Mouse (Mus musculus): Measurements from ENCODE around the gene Atg16l2. TPM values are rescaled to one million over a fixed set of nuclear protein-coding genes. Genes with fewer than 3 reads are reported as not detected.

Atg16l2 gene
- polyA plus RNA-seq, 1 experiment from 2014 or later = 20.0 TPM

DNA sequence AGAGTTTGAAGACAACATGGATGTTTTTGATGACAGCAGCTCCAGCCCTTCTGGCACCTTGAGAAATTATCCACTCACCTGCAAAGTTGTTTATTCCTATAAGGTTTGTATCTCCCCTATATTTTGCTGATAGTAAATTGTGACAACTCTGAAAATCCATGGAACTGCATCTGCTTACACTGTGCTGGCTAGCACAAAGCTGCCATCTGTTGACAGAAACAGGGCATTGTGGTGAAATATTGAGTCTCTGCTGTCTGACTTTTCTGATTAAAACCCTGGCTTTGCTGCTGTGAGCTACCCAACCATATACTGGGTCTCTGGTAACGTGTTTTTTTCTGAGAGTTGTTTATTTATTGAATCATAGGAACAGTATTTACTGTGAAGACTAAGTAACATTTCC is 30.4 kb downstream of the Atg16l2 start:
- H3K27me3 ChIP-seq (ENCODE audit: control insufficient read depth, insufficient read depth, low read length) = no peaks in the 10 kb centered on the region
- WGBS = 80% methylated on average over 1 of the region's 1 CpGs

DNA sequence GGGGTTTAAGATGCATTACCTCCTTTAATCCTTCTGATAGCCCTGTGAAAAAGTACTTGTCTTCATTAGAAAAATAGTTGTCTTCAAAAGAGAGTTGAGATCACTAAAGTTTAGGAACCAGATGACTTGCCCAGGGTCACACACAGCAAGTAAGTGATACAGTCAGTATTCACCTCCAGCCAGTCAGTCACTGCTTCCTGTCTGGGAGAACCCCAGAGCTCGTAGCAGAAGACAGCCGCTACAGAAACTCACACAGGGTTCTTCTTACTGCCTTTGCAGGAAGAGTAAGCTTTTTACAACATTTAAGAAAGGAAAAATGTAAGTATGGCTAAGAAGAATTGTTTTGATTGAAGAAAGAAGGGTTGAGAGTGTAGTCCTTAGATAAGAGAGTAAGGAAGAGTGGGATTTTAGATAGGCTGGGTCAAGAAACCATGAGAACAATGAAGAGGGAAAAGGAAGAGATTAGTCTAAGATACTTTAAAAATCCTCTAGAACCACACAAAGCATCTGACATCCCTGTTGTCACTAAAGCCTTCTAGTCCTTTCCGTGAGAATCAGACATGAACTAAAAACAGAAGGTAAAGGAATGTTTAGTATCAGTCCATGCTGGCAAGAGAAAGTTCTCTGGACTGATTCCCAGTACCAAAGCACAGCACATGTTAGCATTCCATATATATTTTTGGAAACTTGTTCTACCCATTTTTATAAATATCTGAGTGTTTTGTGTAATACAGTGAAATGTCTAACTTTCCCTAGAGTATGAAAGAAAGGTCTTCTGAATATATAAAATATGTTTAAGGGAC is 34.4 kb downstream of the Atg16l2 start:
- no peak overlapping the region for H3K4me3 ChIP-seq (replicated peaks; ENCODE audit: low read length)
- H3K9me3 ChIP-seq (replicated peaks; ENCODE audit: control insufficient read depth, low read length) = no peaks in the 10 kb centered on the region
- H3K36me3 ChIP-seq (ENCODE audit: control insufficient read depth, insufficient read depth, low read length) = no peaks in the 10 kb centered on the region
- H3K9ac ChIP-seq (ENCODE audit: low read length) = no peak overlapping the region
- no peak overlapping the region for H3K4me2 ChIP-seq (ENCODE audit: low read depth, low read length)
- WGBS = 54% methylated on average over 3 of the region's 3 CpGs
- no peak for ATAC-seq (ENCODE audit: insufficient read depth, low FRiP score)
- no peaks in the 10 kb centered on the region for H3K27me3 ChIP-seq (ENCODE audit: control insufficient read depth, insufficient read depth, low read length)
- H3K4me1 ChIP-seq (ENCODE audit: control insufficient read depth, insufficient read depth, low read length) = no peaks in the 10 kb centered on the region
- H3K27ac ChIP-seq (ENCODE audit: low read length) = peak overlapping the region; percentile 75

More for the DNA sequence above, 30.4 kb downstream of the Atg16l2 start:
- Histone ChIP-seq H3K4me1 (ENCODE audit: control insufficient read depth, insufficient read depth, low read length) (no peaks in the 10 kb centered on the region), H3K27ac (ENCODE audit: low read length) (no peak overlapping the region), H3K9me3 (replicated peaks; ENCODE audit: control insufficient read depth, low read length) (no peaks in the 10 kb centered on the region), H3K9ac (ENCODE audit: low read length) (no peak overlapping the region), H3K4me2 (ENCODE audit: low read depth, low read length) (no peak overlapping the region), H3K4me3 (replicated peaks; ENCODE audit: low read length) (no peak overlapping the region), H3K36me3 (ENCODE audit: control insufficient read depth, insufficient read depth, low read length) (no peaks in the 10 kb centered on the region)
- no peak for ATAC-seq (ENCODE audit: insufficient read depth, low FRiP score)

GRCm38 (mm10) chr7:101263511-101263910 is 38.5 kb downstream of the Atg16l2 start:
- Histone ChIP-seq H3K36me3 (ENCODE audit: control insufficient read depth, insufficient read depth, low read length) (peaks cover 5% of the 10 kb centered on the region), H3K4me3 (replicated peaks; ENCODE audit: low read length) (no peak overlapping the region), H3K4me1 (ENCODE audit: control insufficient read depth, insufficient read depth, low read length) (no peaks in the 10 kb centered on the region), H3K4me2 (ENCODE audit: low read depth, low read length) (no peak overlapping the region), H3K9me3 (replicated peaks; ENCODE audit: control insufficient read depth, low read length) (no peaks in the 10 kb centered on the region), H3K27me3 (ENCODE audit: control insufficient read depth, insufficient read depth, low read length) (no peaks in the 10 kb centered on the region), H3K27ac (ENCODE audit: low read length) (no peak overlapping the region), H3K9ac (ENCODE audit: low read length) (no peak overlapping the region)
- no peak for ATAC-seq (ENCODE audit: insufficient read depth, low FRiP score)

GRCm38 (mm10) chr7:101261941-101262546 is 40.0 kb downstream of the Atg16l2 start:
- Histone ChIP-seq H3K9ac (ENCODE audit: low read length) (no peak overlapping the region), H3K27ac (ENCODE audit: low read length) (no peak overlapping the region), H3K4me3 (replicated peaks; ENCODE audit: low read length) (no peak overlapping the region), H3K27me3 (ENCODE audit: control insufficient read depth, insufficient read depth, low read length) (no peaks in the 10 kb centered on the region), H3K36me3 (ENCODE audit: control insufficient read depth, insufficient read depth, low read length) (peaks cover 5% of the 10 kb centered on the region), H3K9me3 (replicated peaks; ENCODE audit: control insufficient read depth, low read length) (no peaks in the 10 kb centered on the region), H3K4me2 (ENCODE audit: low read depth, low read length) (no peak overlapping the region), H3K4me1 (ENCODE audit: control insufficient read depth, insufficient read depth, low read length) (no peaks in the 10 kb centered on the region)
- ATAC-seq (ENCODE audit: insufficient read depth, low FRiP score) = peak; percentile 29; the same call in 1 of the 2 replicates
- WGBS = 75% methylated on average over 4 of the region's 4 CpGs

DNA sequence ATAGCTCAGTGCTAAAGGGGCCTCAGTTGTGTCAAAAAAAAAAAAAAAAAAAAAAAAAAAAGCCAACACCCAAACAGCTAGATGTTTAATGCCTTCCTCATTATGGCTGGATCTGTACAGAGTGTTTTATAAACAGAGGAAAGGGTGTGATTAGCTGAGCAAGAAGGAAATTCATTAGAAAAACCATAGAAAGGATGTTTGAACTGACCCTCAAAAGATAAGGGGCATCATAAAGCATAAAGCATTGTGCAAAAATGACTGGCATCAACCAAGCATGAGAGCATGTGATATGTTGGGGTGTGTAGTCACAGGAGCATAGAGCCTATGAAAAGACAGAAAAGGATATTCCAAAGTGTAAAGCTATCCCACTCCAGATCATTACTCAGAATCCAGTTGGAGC is 43.6 kb downstream of the Atg16l2 start:
- Histone ChIP-seq H3K27ac (ENCODE audit: low read length) (no peak overlapping the region), H3K4me3 (replicated peaks; ENCODE audit: low read length) (no peak overlapping the region), H3K4me2 (ENCODE audit: low read depth, low read length) (no peak overlapping the region), H3K36me3 (ENCODE audit: control insufficient read depth, insufficient read depth, low read length) (peaks cover 5% of the 10 kb centered on the region), H3K4me1 (ENCODE audit: control insufficient read depth, insufficient read depth, low read length) (no peaks in the 10 kb centered on the region), H3K9me3 (replicated peaks; ENCODE audit: control insufficient read depth, low read length) (no peaks in the 10 kb centered on the region), H3K9ac (ENCODE audit: low read length) (no peak overlapping the region), H3K27me3 (ENCODE audit: control insufficient read depth, insufficient read depth, low read length) (no peaks in the 10 kb centered on the region)
- no peak for ATAC-seq (ENCODE audit: insufficient read depth, low FRiP score)

- no peaks in the 10 kb centered on the region; the same call in 1 of the 2 replicates for H3K36me3 ChIP-seq (ENCODE audit: control insufficient read depth, insufficient read depth, low read length)
- no peaks in the 10 kb centered on the region for H3K27me3 ChIP-seq (ENCODE audit: control insufficient read depth, insufficient read depth, low read length)
- no peak overlapping the region for H3K4me2 ChIP-seq (ENCODE audit: low read depth, low read length)
- 61% methylated on average over 2 of the region's 2 CpGs for WGBS
- H3K4me3 ChIP-seq (replicated peaks; ENCODE audit: low read length) = no peak overlapping the region
- H3K9me3 ChIP-seq (replicated peaks; ENCODE audit: control insufficient read depth, low read length) = no peaks in the 10 kb centered on the region
- no peaks in the 10 kb centered on the region for H3K4me1 ChIP-seq (ENCODE audit: control insufficient read depth, insufficient read depth, low read length)
- ATAC-seq (ENCODE audit: insufficient read depth, low FRiP score) = no peak
- no peak overlapping the region for H3K9ac ChIP-seq (ENCODE audit: low read length)
- H3K27ac ChIP-seq (ENCODE audit: low read length) = no peak overlapping the region
Measured at GRCm38 (mm10) chr7:101253071-101253470, 49.0 kb downstream of the Atg16l2 start.

- Histone ChIP-seq H3K9me3 (replicated peaks; ENCODE audit: control insufficient read depth, low read length) (no peaks in the 10 kb centered on the region), H3K27ac (ENCODE audit: low read length) (no peak overlapping the region), H3K36me3 (ENCODE audit: control insufficient read depth, insufficient read depth, low read length) (no peaks in the 10 kb centered on the region; the same call in 1 of the 2 replicates), H3K4me3 (replicated peaks; ENCODE audit: low read length) (no peak overlapping the region), H3K4me1 (ENCODE audit: control insufficient read depth, insufficient read depth, low read length) (no peaks in the 10 kb centered on the region), H3K9ac (ENCODE audit: low read length) (no peak overlapping the region), H3K27me3 (ENCODE audit: control insufficient read depth, insufficient read depth, low read length) (no peaks in the 10 kb centered on the region), H3K4me2 (ENCODE audit: low read depth, low read length) (no peak overlapping the region)
- 56% methylated on average over 2 of the region's 2 CpGs for WGBS
- ATAC-seq (ENCODE audit: insufficient read depth, low FRiP score) = no peak
Measured at GRCm38 (mm10) chr7:101249173-101249572, 52.9 kb downstream of the Atg16l2 start.

- WGBS = 85% methylated on average over 4 of the region's 4 CpGs
- Histone ChIP-seq H3K4me1 (ENCODE audit: control insufficient read depth, insufficient read depth, low read length) (no peaks in the 10 kb centered on the region), H3K4me2 (ENCODE audit: low read depth, low read length) (no peak overlapping the region), H3K27me3 (ENCODE audit: control insufficient read depth, insufficient read depth, low read length) (no peaks in the 10 kb centered on the region), H3K9me3 (replicated peaks; ENCODE audit: control insufficient read depth, low read length) (no peaks in the 10 kb centered on the region), H3K36me3 (ENCODE audit: control insufficient read depth, insufficient read depth, low read length) (no peaks in the 10 kb centered on the region; the same call in 1 of the 2 replicates), H3K4me3 (replicated peaks; ENCODE audit: low read length) (no peak overlapping the region), H3K27ac (ENCODE audit: low read length) (no peak overlapping the region), H3K9ac (ENCODE audit: low read length) (no peak overlapping the region)
- no peak for ATAC-seq (ENCODE audit: insufficient read depth, low FRiP score)
Measured at GRCm38 (mm10) chr7:101248760-101249159, 53.3 kb downstream of the Atg16l2 start.

DNA sequence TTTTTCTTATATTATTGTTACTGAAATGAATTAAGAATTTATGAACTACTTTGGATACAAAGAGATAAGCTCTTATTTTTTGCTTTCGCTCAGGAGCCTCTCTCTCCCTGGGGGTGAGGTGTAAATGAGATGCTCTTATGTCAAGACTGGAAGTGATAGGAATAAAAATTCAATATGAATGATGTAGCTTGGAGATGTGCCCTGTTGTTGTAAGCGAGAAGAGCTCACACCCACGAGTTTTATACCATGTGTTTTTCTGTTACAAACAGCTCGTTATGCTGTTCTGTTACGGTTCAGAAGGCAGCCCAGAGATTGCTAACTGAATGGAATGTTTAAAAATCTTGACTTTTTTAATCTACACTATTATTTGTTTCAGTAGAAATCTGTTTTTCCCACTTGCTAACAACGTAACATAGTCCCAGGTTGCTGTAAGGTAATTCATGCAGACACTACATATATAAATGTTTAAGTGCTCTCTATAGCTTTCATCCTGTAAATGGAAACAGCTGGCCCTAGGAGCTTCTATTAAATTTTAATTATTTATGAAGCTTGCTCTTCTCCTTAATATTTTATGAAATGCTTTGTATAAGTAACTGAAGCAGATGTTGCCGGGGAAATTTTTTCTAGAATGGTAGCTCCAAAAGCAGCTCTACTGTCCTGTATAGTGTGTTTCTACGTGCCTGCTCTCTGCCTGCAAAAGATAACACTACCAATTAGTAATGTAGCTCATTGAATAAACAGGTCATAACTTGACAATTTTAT is 65.2 kb downstream of the Atg16l2 start:
- Histone ChIP-seq H3K4me2 (ENCODE audit: low read depth, low read length) (no peak overlapping the region), H3K36me3 (ENCODE audit: control insufficient read depth, insufficient read depth, low read length) (no peaks in the 10 kb centered on the region), H3K4me1 (ENCODE audit: control insufficient read depth, insufficient read depth, low read length) (no peaks in the 10 kb centered on the region), H3K4me3 (replicated peaks; ENCODE audit: low read length) (no peak overlapping the region), H3K9ac (ENCODE audit: low read length) (no peak overlapping the region), H3K9me3 (replicated peaks; ENCODE audit: control insufficient read depth, low read length) (no peaks in the 10 kb centered on the region), H3K27me3 (ENCODE audit: control insufficient read depth, insufficient read depth, low read length) (no peaks in the 10 kb centered on the region), H3K27ac (ENCODE audit: low read length) (no peak overlapping the region)
- no peak for ATAC-seq (ENCODE audit: insufficient read depth, low FRiP score)
- WGBS = 79% methylated on average over 8 of the region's 8 CpGs

Data from stomach, embryonic 16.5 days (tissue).